In genomic region chr9:51626156-51626555, GRCm38 (mm10) we compare ENCODE assay signal across 18 mouse cellular contexts.
DNase-seq lines count a peak whose midpoint lies in the region.
"Had no signal": no experiment of that assay in that cellular context is flagged by ENCODE, and none has a peak within 500 bp of the region (broad histone marks: within the 10 kb centered on the region; RNA-seq: fewer than 3 reads in every experiment).

No protein-coding gene starts in this region.

- DNase-seq in heart, adult 11 months, result peak; percentile 17
- no peak for DNase-seq in heart, postnatal 36 days
- DNase-seq in left cerebral cortex, adult 11 months (ENCODE audit: low spot score), result peak; percentile 33
- no peak for DNase-seq in left cerebral cortex, postnatal 36 days (ENCODE audit: low spot score in 2 of 2)
- DNase-seq in right cerebral cortex, adult 18-20 months, result peak; percentile 25
- DNase-seq in right cerebral cortex, postnatal 14 days, result no peak
- DNase-seq: adrenal gland, adult 8-10 months; adrenal gland, postnatal 36 days; cerebellum, adult 11 months; cerebellum, adult 2 months; cerebellum, adult 9-11 months; cerebellum, postnatal 25 days; forebrain, postnatal 0 days; gastrocnemius, adult 2 months; gastrocnemius, postnatal 14 days; heart, adult 18-20 months; heart, postnatal 10 days; heart, postnatal 4 days had no signal

- intact Hi-C loops in heart, postnatal 36 days (cut with DNase I), result no loop called here
- intact Hi-C loops in left cerebral cortex, postnatal 36 days (cut with DNase I), result no loop called here

Comparison
In these comparisons a context has a peak if more than half of its experiments do, and no peak if none do; other contexts are left out.
1. DNase-seq: peak in heart, adult 11 months (single experiment), left cerebral cortex, adult 11 months (single experiment) and right cerebral cortex, adult 18-20 months (single experiment); none in heart, postnatal 36 days (0 of 2), left cerebral cortex, postnatal 36 days (0 of 2) and right cerebral cortex, postnatal 14 days (single experiment).